Mouse (Mus musculus): ENCODE measurements around the gene Npepps. TPM values are rescaled to one million over a fixed set of nuclear protein-coding genes. Genes with fewer than 3 reads are reported as not detected.
"Not testable (repeated sequence)": the region's sequence is repeated elsewhere in the genome, so short reads cannot be mapped to it uniquely, and the experiment has no call there.

Gene Npepps
- 80.9 and 94.4 TPM in 2 replicates for polyA plus RNA-seq (2015; fragmentation: Nextera tagmentation; extraction: Ambion mirVana)

DNA sequence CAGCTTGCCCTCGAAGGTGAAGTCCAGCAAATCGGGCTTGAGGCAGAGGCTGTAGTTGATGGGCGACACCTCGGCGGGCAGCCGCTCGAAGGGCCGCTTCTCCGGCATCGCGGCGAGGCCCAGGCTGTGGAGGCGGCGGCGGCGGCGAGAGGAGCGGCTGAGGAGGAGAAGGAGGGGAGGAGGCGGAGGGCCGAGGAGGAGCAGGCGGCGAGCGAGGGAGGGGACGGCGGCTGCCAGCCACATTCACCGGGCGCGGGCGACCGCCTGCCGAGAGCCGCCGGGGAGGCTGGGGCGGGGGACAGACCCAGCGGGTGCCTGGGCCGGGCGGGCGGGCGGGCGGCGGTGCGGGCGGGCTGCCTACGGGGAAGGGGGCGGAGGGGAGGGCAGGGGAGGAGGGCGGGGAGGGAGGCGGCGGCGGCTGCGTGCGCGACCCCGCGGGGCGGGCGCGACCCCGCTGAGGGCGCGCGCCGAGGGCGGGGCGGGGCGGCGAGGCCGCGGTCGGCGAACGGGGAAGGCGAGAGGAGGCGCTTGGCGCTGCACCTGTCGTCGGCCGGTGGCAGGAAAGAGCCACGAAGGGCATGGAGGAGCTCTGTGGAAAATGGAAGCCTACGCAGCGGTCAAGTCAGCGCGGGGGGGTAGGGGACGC is at the start of gene Npepps:
Gene Npepps (minus strand): TSS at position 423 of the 646 bp plus-strand sequence.
- no peaks in the 10 kb centered on the region for H3K9me3 ChIP-seq (ENCODE audit: low read length)
- H3K4me2 ChIP-seq (replicated peaks; ENCODE audit: low read depth, low read length) = peak within 1 kb of the TSS; percentile 78
- peak within 1 kb of the TSS; percentile 97 for H3K27ac ChIP-seq (ENCODE audit: low read length)
- peak; percentile 76 for ATAC-seq (ENCODE audit: low FRiP score, low TSS enrichment)
- peak within 1 kb of the TSS; percentile 99 for H3K9ac ChIP-seq (replicated peaks; ENCODE audit: low read length)
- no peaks in the 10 kb centered on the region for H3K36me3 ChIP-seq (ENCODE audit: insufficient read depth, low read length)
- peaks cover 17% of the 10 kb centered on the region for H3K4me1 ChIP-seq (ENCODE audit: insufficient read depth, low read length)
- H3K4me3 ChIP-seq (ENCODE audit: low read length) = peak within 1 kb of the TSS; percentile 100
- H3K27me3 ChIP-seq (ENCODE audit: insufficient read depth, low read length) = no peaks in the 10 kb centered on the region
- 0% methylated on average over 35 of the region's 83 CpGs for WGBS

DNA sequence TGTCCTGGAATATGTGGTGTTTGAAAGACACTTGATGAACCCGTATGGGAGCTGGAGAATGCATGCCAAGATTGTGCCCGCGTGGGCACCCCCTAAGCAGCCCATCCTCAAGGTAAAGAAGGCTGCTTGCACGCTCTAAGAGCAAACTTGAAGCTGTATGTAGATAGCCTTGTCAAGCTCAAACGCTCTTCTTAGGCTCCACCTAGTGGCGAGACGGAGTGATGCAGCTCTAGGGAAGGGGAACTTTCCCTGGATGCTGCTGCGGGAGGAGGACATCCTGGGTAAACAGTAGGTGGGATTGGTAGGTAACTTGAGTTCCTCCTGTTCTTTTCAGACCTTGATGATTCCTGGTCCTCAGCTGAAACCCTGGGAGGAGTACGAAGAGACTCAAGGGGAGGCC is 47.7 kb upstream of the Npepps start:
- Histone ChIP-seq H3K27me3 (ENCODE audit: insufficient read depth, low read length) (no peaks in the 10 kb centered on the region), H3K4me2 (replicated peaks; ENCODE audit: low read depth, low read length) (no peak overlapping the region), H3K9me3 (ENCODE audit: low read length) (no peaks in the 10 kb centered on the region), H3K36me3 (ENCODE audit: insufficient read depth, low read length) (peaks cover 47% of the 10 kb centered on the region), H3K9ac (replicated peaks; ENCODE audit: low read length) (no peak overlapping the region), H3K4me3 (ENCODE audit: low read length) (no peak overlapping the region), H3K4me1 (ENCODE audit: insufficient read depth, low read length) (no peaks in the 10 kb centered on the region), H3K27ac (ENCODE audit: low read length) (no peak overlapping the region)
- ATAC-seq (ENCODE audit: low FRiP score, low TSS enrichment) = no peak
- 26% methylated on average over 9 of the region's 9 CpGs for WGBS

DNA sequence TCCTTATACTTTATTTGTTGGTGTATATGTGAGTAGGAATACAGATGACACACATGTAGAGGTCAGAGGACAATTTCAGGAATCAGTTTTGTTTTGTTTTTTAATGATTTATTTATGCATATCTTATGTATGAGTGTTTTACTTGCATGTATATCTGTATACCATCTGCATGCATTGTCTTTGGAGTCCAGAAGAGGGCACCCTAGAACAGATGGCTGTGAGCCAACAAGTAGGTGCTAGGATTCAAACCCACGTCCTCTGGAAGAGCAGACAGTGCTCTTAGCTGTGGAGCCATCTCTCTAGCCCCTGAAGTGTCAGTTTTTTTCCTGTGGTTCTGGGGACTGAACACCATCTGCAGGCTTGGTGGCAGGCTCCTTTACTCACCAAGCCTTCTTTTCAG is 44.8 kb upstream of the Npepps start:
- no peak overlapping the region for H3K27ac ChIP-seq (ENCODE audit: low read length)
- no peaks in the 10 kb centered on the region for H3K27me3 ChIP-seq (ENCODE audit: insufficient read depth, low read length)
- no peak for ATAC-seq (ENCODE audit: low FRiP score, low TSS enrichment)
- H3K4me3 ChIP-seq (ENCODE audit: low read length) = no peak overlapping the region
- no peaks in the 10 kb centered on the region for H3K4me1 ChIP-seq (ENCODE audit: insufficient read depth, low read length)
- no peaks in the 10 kb centered on the region for H3K9me3 ChIP-seq (ENCODE audit: low read length)
- no peak overlapping the region for H3K4me2 ChIP-seq (replicated peaks; ENCODE audit: low read depth, low read length)
- H3K9ac ChIP-seq (replicated peaks; ENCODE audit: low read length) = no peak overlapping the region
- 64% methylated on average over 1 of the region's 1 CpGs for WGBS
- peaks cover 57% of the 10 kb centered on the region for H3K36me3 ChIP-seq (ENCODE audit: insufficient read depth, low read length)

DNA sequence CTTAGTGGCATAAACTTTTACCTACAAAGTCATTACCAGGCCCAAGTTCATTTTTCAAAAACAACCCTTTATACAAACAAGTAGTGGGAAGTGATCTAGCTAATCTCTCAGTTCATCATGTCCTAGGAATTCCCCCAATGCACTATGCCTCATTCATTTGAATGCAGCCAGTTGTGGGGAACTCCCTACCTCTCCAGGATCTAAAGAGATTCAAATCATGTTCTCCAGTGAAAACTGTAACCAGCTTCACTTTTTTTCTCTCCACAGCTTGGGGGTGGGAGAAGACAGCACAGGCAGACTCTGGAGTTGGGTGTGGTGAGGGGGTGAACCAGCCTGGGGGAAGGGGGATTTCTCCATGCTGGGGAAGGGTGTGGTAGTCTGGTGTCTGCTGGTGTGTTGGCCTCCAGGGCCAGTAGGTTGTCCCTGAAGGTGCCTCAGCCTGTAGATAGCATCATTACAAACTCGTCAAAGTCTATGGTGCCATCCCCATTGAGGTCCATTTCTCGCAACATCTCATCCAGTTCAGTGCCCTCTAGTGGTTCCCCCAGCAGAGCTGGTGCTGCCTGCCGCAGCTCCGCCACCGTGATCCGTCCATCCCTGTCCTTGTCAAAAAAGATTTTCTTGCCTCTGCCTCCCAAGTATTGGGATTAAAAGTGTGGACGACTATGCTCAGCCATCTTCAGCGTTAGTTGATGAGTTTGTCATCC is 41.6 kb upstream of the Npepps start:
- WGBS = 84% methylated on average over 8 of the region's 8 CpGs
- not testable (repeated sequence) for H3K4me3 ChIP-seq (ENCODE audit: low read length); ATAC-seq (ENCODE audit: low FRiP score, low TSS enrichment); H3K27ac ChIP-seq (ENCODE audit: low read length); H3K4me2 ChIP-seq (replicated peaks; ENCODE audit: low read depth, low read length); H3K27me3 ChIP-seq (ENCODE audit: insufficient read depth, low read length); H3K9me3 ChIP-seq (ENCODE audit: low read length); H3K4me1 ChIP-seq (ENCODE audit: insufficient read depth, low read length); H3K9ac ChIP-seq (replicated peaks; ENCODE audit: low read length)
- H3K36me3 ChIP-seq (ENCODE audit: insufficient read depth, low read length) = peaks cover 38% of the 10 kb centered on the region

DNA sequence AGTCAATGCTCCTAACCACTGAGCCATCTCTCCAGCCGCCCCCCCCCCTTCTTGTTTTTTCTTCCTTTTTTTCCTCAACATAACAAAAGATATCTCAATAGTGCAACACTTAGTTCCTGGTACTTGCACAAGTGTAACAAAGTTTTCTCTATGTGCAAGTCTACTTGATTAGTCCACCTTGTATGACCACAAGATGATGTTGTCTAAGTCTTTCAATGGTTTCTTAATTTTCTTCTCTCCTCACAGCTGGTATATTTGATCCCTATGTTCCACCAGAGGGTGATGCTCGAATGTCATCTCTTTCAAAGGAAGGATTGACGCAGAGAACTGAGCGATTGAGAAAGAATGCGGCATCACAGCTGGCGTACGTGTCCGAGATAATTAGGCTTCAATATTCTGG is 40.8 kb upstream of the Npepps start:
- ATAC-seq (ENCODE audit: low FRiP score, low TSS enrichment) = no peak
- Histone ChIP-seq H3K9me3 (ENCODE audit: low read length) (no peaks in the 10 kb centered on the region), H3K27ac (ENCODE audit: low read length) (no peak overlapping the region), H3K27me3 (ENCODE audit: insufficient read depth, low read length) (no peaks in the 10 kb centered on the region), H3K4me3 (ENCODE audit: low read length) (no peak overlapping the region), H3K4me2 (replicated peaks; ENCODE audit: low read depth, low read length) (no peak overlapping the region), H3K36me3 (ENCODE audit: insufficient read depth, low read length) (peaks cover 29% of the 10 kb centered on the region), H3K4me1 (ENCODE audit: insufficient read depth, low read length) (peaks cover 8% of the 10 kb centered on the region), H3K9ac (replicated peaks; ENCODE audit: low read length) (no peak overlapping the region)
- 92% methylated on average over 8 of the region's 8 CpGs for WGBS

DNA sequence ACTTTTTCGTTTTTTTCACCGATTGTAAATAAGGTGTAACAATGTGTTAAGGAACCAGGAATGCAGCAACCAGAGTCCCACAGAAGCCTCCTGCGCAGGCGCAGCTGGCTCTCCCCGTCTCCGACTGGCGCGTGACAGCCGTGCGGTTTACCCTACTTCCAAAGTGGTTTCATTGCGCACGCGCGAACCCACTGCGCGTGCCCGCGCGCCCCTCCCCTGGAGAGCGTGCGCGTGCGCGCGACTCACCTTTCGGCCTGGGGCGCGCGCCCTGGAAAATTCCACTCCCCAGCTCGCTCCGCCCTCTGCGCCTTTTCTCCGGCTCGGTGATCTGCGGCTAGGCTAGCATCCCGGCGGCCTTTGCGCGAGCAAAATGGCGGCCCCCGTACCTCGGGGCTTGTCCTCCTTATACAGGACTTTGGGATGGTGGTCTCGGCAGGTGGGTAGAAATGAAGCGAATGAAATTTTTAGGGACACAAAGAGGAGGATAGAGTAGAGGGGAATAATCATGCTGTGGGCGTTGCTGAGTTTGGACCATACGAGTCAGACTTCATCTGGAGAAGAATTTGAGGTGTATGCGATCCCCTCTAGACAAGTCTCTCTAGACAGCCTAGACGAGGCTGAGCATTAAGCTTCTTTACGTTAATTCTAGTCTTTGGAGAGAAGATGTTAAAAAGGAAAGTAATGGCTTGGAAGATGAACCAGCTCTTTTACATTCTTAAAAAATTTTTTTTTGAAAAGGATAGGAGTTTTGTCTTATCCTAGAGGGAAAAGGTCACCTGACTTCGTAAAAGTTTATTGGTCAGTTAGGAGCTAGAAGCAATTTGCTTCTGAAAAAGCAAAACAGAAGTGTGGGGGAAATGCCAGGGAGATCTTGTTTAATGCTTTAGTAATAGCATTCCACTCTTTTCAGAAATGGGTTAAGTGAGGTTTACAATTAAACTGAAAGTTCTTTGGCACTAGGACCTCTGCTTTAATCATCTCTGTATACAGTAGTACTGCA is 35.4 kb upstream of the Npepps start, which contains the start of gene Mrpl45:
Gene Mrpl45 (plus strand): TSS at position 213 of the 1,000 bp plus-strand sequence.
- Histone ChIP-seq H3K36me3 (ENCODE audit: insufficient read depth, low read length) (no peaks in the 10 kb centered on the region), H3K9ac (replicated peaks; ENCODE audit: low read length) (peak within 1 kb of the TSS; percentile 72), H3K27ac (ENCODE audit: low read length) (peak within 1 kb of the TSS; percentile 83), H3K9me3 (ENCODE audit: low read length) (no peaks in the 10 kb centered on the region), H3K4me3 (ENCODE audit: low read length) (peak within 1 kb of the TSS; percentile 71), H3K4me1 (ENCODE audit: insufficient read depth, low read length) (peaks cover 20% of the 10 kb centered on the region), H3K4me2 (replicated peaks; ENCODE audit: low read depth, low read length) (peak within 1 kb of the TSS; percentile 63), H3K27me3 (ENCODE audit: insufficient read depth, low read length) (no peaks in the 10 kb centered on the region)
- under 1% methylated on average over 50 of the region's 50 CpGs for WGBS
- peak; percentile 93 for ATAC-seq (ENCODE audit: low FRiP score, low TSS enrichment)

DNA sequence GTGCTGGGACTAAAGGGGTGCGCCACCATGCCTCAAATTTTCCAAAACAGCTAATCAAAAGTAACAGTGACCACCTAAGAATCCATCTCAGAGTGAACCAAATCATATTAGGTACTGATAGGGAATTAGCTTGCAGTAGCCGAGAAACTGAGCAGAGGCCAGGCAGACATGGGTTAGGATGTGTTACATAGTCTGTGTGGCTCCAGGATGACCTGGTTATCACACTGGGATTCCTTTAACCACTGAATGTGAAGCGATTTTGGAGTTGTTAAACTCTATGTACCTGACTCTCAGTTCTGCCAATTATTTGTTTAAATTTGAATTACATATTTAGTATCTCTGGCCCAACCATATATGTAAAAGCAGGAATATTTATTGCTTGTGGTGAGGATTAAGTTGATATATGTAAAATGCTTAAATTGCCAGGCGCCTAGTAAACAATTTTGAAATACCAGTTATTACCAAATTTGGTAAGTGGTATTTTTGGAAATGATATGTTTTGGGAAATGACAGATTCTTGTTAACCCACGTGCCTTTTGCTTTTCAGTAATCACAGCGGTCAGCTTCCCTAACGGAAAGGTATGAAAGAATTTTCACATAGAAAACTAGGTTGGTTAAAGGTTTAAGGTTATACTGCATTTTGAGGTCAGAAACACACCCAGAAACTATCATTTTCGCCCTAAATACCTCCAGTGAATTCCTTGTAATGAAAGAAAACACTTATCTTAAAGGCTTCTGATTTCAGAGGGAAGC is 34.5 kb upstream of the Npepps start:
- Histone ChIP-seq H3K36me3 (ENCODE audit: insufficient read depth, low read length) (no peaks in the 10 kb centered on the region), H3K27ac (ENCODE audit: low read length) (0 out of 2 replicates have a peak overlapping the region, but pooled peaks have one; percentile 57), H3K27me3 (ENCODE audit: insufficient read depth, low read length) (no peaks in the 10 kb centered on the region), H3K9ac (replicated peaks; ENCODE audit: low read length) (no peak overlapping the region; the same call in 1 of the 2 replicates), H3K4me1 (ENCODE audit: insufficient read depth, low read length) (peaks cover 26% of the 10 kb centered on the region), H3K4me2 (replicated peaks; ENCODE audit: low read depth, low read length) (peak overlapping the region; percentile 42), H3K9me3 (ENCODE audit: low read length) (no peaks in the 10 kb centered on the region), H3K4me3 (ENCODE audit: low read length) (peak overlapping the region; percentile 71)
- 45% methylated on average over 8 of the region's 8 CpGs for WGBS
- no peak for ATAC-seq (ENCODE audit: low FRiP score, low TSS enrichment)

DNA sequence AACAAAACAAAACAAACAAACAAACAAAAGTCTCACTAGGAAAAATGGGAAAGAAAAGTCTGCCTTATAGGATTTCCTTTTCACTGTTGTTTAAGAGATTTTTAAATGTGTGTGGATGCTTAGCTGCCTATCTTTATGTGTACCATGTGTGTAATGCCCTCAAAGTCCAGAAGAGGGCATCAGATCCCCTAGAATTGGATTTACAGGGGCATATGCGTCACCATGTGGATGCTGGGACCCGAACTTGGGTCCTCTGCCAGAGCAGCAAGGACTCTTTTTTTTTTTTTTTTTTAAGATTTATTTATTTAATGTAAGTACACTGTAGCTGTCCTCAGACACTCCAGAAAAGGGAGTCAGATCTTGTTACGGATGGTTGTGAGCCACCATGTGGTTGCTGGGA is 33.7 kb upstream of the Npepps start:
- Histone ChIP-seq H3K9me3 (ENCODE audit: low read length) (no peaks in the 10 kb centered on the region), H3K36me3 (ENCODE audit: insufficient read depth, low read length) (no peaks in the 10 kb centered on the region), H3K27me3 (ENCODE audit: insufficient read depth, low read length) (no peaks in the 10 kb centered on the region), H3K4me3 (ENCODE audit: low read length) (no peak overlapping the region), H3K4me1 (ENCODE audit: insufficient read depth, low read length) (peaks cover 32% of the 10 kb centered on the region), H3K9ac (replicated peaks; ENCODE audit: low read length) (no peak overlapping the region), H3K4me2 (replicated peaks; ENCODE audit: low read depth, low read length) (no peak overlapping the region), H3K27ac (ENCODE audit: low read length) (no peak overlapping the region)
- 81% methylated on average over 3 of the region's 3 CpGs for whole genome bisulfite sequencing
- no peak for ATAC-seq (ENCODE audit: low FRiP score, low TSS enrichment)

DNA sequence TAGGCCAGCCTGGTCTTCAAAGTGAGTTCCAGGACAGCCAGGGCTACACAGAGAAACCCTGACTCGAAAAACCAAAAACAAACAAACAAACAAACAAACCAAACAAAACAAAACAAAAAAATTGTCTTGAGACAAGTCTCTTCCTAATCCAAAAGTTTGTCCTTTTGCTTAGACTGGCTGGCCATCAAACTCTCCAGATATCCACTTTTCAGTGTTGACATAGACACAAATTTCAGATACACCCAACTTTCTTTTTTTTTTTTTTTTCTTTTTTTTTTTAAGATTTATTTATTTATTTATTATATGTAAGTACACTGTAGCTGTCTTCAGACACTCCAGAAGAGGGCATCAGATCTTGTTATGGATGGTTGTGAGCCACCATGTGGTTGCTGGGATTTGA is 32.4 kb upstream of the Npepps start:
- not testable (repeated sequence) for H3K9ac ChIP-seq (replicated peaks; ENCODE audit: low read length); H3K4me3 ChIP-seq (ENCODE audit: low read length); H3K9me3 ChIP-seq (ENCODE audit: low read length); H3K27me3 ChIP-seq (ENCODE audit: insufficient read depth, low read length); H3K36me3 ChIP-seq (ENCODE audit: insufficient read depth, low read length); H3K4me2 ChIP-seq (replicated peaks; ENCODE audit: low read depth, low read length); H3K27ac ChIP-seq (ENCODE audit: low read length); ATAC-seq (ENCODE audit: low FRiP score, low TSS enrichment)
- H3K4me1 ChIP-seq (ENCODE audit: insufficient read depth, low read length) = peaks cover 32% of the 10 kb centered on the region
- 76% methylated on average over 1 of the region's 1 CpGs for WGBS
